Mouse (Mus musculus): ENCODE data around the gene Rpl13a. TPM values are rescaled to one million over a fixed set of nuclear protein-coding genes. Genes with fewer than 3 reads are reported as not detected.
A peak's percentile ranks its signal among the peaks of the same experiment; 100 is the strongest.
"Not testable (repeated sequence)": the region's sequence is repeated elsewhere in the genome, so short reads cannot be mapped to it uniquely, and the experiment has no call there.

The Rpl13a gene
- total and polyA plus RNA-seq, 2 experiments from 2014 or later, result 780 to 1,972 TPM

GRCm38 (mm10) chr7:45097479-45097878 is 31.1 kb downstream of the Rpl13a start:
- H3K9ac ChIP-seq (replicated peaks; ENCODE audit: low read depth, low read length), result no peak overlapping the region
- H3K4me1 ChIP-seq (ENCODE audit: control insufficient read depth, insufficient read depth), result peaks cover 2% of the 10 kb centered on the region; the same call in 1 of the 2 replicates
- DNase-seq (ENCODE audit: low spot score), result no peak
- 48% methylated on average over 6 of the region's 6 CpGs for WGBS
- H3K9me3 ChIP-seq (replicated peaks; ENCODE audit: control insufficient read depth, low read length), result no peaks in the 10 kb centered on the region
- no peak overlapping the region for H3K4me3 ChIP-seq (ENCODE audit: low read depth, low read length)
- peaks cover 12% of the 10 kb centered on the region; the same call in 1 of the 2 replicates for H3K36me3 ChIP-seq (replicated peaks; ENCODE audit: control insufficient read depth, insufficient read depth, low read length)
- ATAC-seq (ENCODE audit: insufficient read depth, low read depth), result no peak
- no peak overlapping the region for H3K4me2 ChIP-seq (ENCODE audit: low read depth, low read length)
- no peaks in the 10 kb centered on the region for H3K27me3 ChIP-seq (ENCODE audit: control insufficient read depth, insufficient read depth, low read length)
- no peak for TF ChIP-seq CTCF (IDR thresholded peaks at IDR 0.05; ENCODE audit: low read depth)
- TF ChIP-seq EP300 (IDR thresholded peaks at IDR 0.05; ENCODE audit: low read depth), result no peak
- H3K27ac ChIP-seq (ENCODE audit: low read depth), result peak overlapping the region; percentile 4; the same call in 1 of the 2 replicates

DNA sequence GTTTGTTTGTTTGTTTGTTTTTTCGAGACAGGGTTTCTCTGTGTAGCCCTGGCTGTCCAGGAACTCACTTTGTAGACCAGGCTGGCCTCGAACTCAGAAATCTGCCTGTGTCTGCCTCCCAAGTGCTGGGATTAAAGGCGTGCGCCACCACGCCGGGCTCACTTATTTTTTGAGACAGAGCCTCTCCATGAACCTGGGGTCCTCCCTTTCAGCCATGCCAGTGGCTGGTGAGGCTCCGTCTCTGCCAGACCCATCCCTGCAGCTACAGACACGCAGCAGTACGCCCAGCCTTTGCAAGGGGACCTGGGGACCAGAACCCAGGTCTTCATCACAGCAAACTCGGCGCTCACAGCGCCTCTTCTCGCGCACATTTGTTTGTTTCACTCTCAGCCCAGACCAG is 32.6 kb downstream of the Rpl13a start:
- H3K27ac ChIP-seq (ENCODE audit: low read depth); H3K9ac ChIP-seq (replicated peaks; ENCODE audit: low read depth, low read length); H3K4me3 ChIP-seq (ENCODE audit: low read depth, low read length); H3K4me2 ChIP-seq (ENCODE audit: low read depth, low read length); DNase-seq (ENCODE audit: low spot score); H3K4me1 ChIP-seq (ENCODE audit: control insufficient read depth, insufficient read depth); H3K27me3 ChIP-seq (ENCODE audit: control insufficient read depth, insufficient read depth, low read length); ATAC-seq (ENCODE audit: insufficient read depth, low read depth); H3K9me3 ChIP-seq (replicated peaks; ENCODE audit: control insufficient read depth, low read length): not testable (repeated sequence)
- H3K36me3 ChIP-seq (replicated peaks; ENCODE audit: control insufficient read depth, insufficient read depth, low read length), result peaks cover 12% of the 10 kb centered on the region; the same call in 1 of the 2 replicates
- WGBS, result 93% methylated on average over 14 of the region's 14 CpGs

DNA sequence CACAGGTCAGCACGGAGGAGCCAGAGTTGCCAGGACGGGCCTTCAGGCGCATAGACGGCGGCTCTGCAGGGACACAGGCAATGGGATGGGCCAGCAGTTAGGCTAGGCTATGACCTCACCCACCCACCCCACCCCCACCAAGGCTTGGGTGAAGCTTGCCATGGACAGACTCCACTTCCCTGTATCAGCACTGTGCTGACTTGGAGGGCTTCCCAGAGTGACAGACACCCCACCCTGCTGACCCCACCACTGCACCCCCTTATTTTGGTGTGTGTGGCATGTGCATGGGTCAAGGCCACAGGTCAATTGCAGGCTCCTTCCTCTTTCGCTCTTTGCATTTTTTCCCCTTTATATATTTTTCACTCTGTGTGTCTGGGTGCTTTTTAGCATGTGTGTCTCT is 33.2 kb downstream of the Rpl13a start:
- WGBS, result 65% methylated on average over 6 of the region's 6 CpGs
- TF ChIP-seq CTCF (IDR thresholded peaks at IDR 0.05; ENCODE audit: low read depth) (no peak), EP300 (IDR thresholded peaks at IDR 0.05; ENCODE audit: low read depth) (no peak)
- peaks cover 12% of the 10 kb centered on the region; the same call in 1 of the 2 replicates for H3K36me3 ChIP-seq (replicated peaks; ENCODE audit: control insufficient read depth, insufficient read depth, low read length)
- H3K9ac ChIP-seq (replicated peaks; ENCODE audit: low read depth, low read length), result no peak overlapping the region
- DNase-seq (ENCODE audit: low spot score) (no peak), ATAC-seq (ENCODE audit: insufficient read depth, low read depth) (no peak)
- no peaks in the 10 kb centered on the region for H3K9me3 ChIP-seq (replicated peaks; ENCODE audit: control insufficient read depth, low read length)
- H3K4me3 ChIP-seq (ENCODE audit: low read depth, low read length), result no peak overlapping the region
- no peaks in the 10 kb centered on the region for H3K27me3 ChIP-seq (ENCODE audit: control insufficient read depth, insufficient read depth, low read length)
- H3K4me1 ChIP-seq (ENCODE audit: control insufficient read depth, insufficient read depth), result no peaks in the 10 kb centered on the region; the same call in 1 of the 2 replicates
- no peak overlapping the region for H3K4me2 ChIP-seq (ENCODE audit: low read depth, low read length)
- H3K27ac ChIP-seq (ENCODE audit: low read depth), result no peak overlapping the region

GRCm38 (mm10) chr7:45094121-45094520 is 34.4 kb downstream of the Rpl13a start:
- Histone ChIP-seq H3K36me3 (replicated peaks; ENCODE audit: control insufficient read depth, insufficient read depth, low read length) (peaks cover 12% of the 10 kb centered on the region; the same call in 1 of the 2 replicates), H3K4me3 (ENCODE audit: low read depth, low read length) (no peak overlapping the region), H3K4me2 (ENCODE audit: low read depth, low read length) (no peak overlapping the region), H3K4me1 (ENCODE audit: control insufficient read depth, insufficient read depth) (no peaks in the 10 kb centered on the region; the same call in 1 of the 2 replicates), H3K27ac (ENCODE audit: low read depth) (no peak overlapping the region), H3K9ac (replicated peaks; ENCODE audit: low read depth, low read length) (no peak overlapping the region), H3K9me3 (replicated peaks; ENCODE audit: control insufficient read depth, low read length) (no peaks in the 10 kb centered on the region), H3K27me3 (ENCODE audit: control insufficient read depth, insufficient read depth, low read length) (no peaks in the 10 kb centered on the region)
- WGBS, result 64% methylated on average over 7 of the region's 7 CpGs
- ATAC-seq (ENCODE audit: insufficient read depth, low read depth) (no peak), DNase-seq (ENCODE audit: low spot score) (no peak)
- no peak for TF ChIP-seq CTCF (IDR thresholded peaks at IDR 0.05; ENCODE audit: low read depth)
- no peak for TF ChIP-seq EP300 (IDR thresholded peaks at IDR 0.05; ENCODE audit: low read depth)

GRCm38 (mm10) chr7:45093516-45093905 is 35.0 kb downstream of the Rpl13a start:
- no peak overlapping the region for H3K9ac ChIP-seq (replicated peaks; ENCODE audit: low read depth, low read length)
- H3K36me3 ChIP-seq (replicated peaks; ENCODE audit: control insufficient read depth, insufficient read depth, low read length), result peaks cover 6% of the 10 kb centered on the region; the same call in 1 of the 2 replicates
- no peak overlapping the region for H3K4me3 ChIP-seq (ENCODE audit: low read depth, low read length)
- H3K4me2 ChIP-seq (ENCODE audit: low read depth, low read length), result no peak overlapping the region
- no peak for ATAC-seq (ENCODE audit: insufficient read depth, low read depth)
- H3K4me1 ChIP-seq (ENCODE audit: control insufficient read depth, insufficient read depth), result no peaks in the 10 kb centered on the region; the same call in 1 of the 2 replicates
- WGBS, result 44% methylated on average over 17 of the region's 18 CpGs
- no peak for DNase-seq (ENCODE audit: low spot score)
- TF ChIP-seq CTCF (IDR thresholded peaks at IDR 0.05; ENCODE audit: low read depth) (no peak), EP300 (IDR thresholded peaks at IDR 0.05; ENCODE audit: low read depth) (no peak)
- no peak overlapping the region for H3K27ac ChIP-seq (ENCODE audit: low read depth)
- no peaks in the 10 kb centered on the region for H3K9me3 ChIP-seq (replicated peaks; ENCODE audit: control insufficient read depth, low read length)
- no peaks in the 10 kb centered on the region for H3K27me3 ChIP-seq (ENCODE audit: control insufficient read depth, insufficient read depth, low read length)

All from heart, postnatal 0 days (tissue).